Comparison of ENCODE assay signal across 30 mouse cellular contexts in the genomic region with DNA sequence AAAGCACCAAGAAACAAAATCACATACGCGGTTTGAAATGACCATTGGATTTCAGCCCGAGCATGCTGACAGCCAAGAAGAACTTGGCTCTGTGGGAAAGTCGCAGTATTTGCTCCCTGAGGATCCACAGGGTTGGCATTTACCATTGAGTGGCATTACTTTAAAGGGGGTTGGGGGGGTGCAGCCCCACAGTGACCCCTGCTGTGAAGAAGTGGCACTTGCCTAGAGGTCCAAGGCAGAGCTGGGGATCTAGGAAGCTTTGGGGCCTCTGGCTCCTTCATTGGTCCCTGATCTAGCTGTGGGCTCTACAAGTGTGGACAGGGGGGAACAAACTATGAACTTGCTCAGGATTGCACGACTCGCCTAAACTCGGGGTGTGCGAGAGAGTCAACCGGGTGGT. TPM values are rescaled to one million over a fixed set of nuclear protein-coding genes. Genes with fewer than 3 reads are reported as not detected.
DNase-seq lines count a peak whose midpoint lies in the region; ATAC-seq and TF ChIP-seq lines count a peak whose summit lies in the region.
"Had no signal": no experiment of that assay in that cellular context is flagged by ENCODE, and none has a peak within 500 bp of the region (broad histone marks: within the 10 kb centered on the region; RNA-seq: fewer than 3 reads in every experiment).

No protein-coding gene starts in this region.

- no peak overlapping the region for H3K27ac ChIP-seq in liver, postnatal 0 days (ENCODE audit: low read depth)
- no peak overlapping the region for H3K27ac ChIP-seq in liver, embryonic 12.5 days
- no peak overlapping the region for H3K27ac ChIP-seq in CH12.LX (ENCODE audit: insufficient read depth, low read depth)
- H3K27ac ChIP-seq: embryonic facial prominence, embryonic 13.5 days; embryonic facial prominence, embryonic 15.5 days; forebrain, embryonic 10.5 days; forebrain, embryonic 12.5 days had no signal

- no peak for DNase-seq in liver, postnatal 0 days
- DNase-seq in A20 (ENCODE audit: low read depth, low spot score) (peak; percentile 27), CH12.LX (ENCODE audit: extremely low read depth) (peak; percentile 31)
- DNase-seq in heart, postnatal 36 days, result no peak
- DNase-seq in cerebellum, adult 9-10 months, result no peak
- no peak for DNase-seq in cerebellum, postnatal 14 days
- DNase-seq: adrenal gland, adult 2 months; adrenal gland, postnatal 10 days; adrenal gland, postnatal 25 days; B cell, adult 2 months; cerebellum, adult 11 months; cerebellum, adult 18-20 months; cerebellum, adult 8-10 months; cerebellum, postnatal 36 days; embryo, embryonic 11 days had no signal

- no peaks in the 10 kb centered on the region for H3K4me1 ChIP-seq in liver, postnatal 0 days (ENCODE audit: insufficient read depth)
- no peaks in the 10 kb centered on the region for H3K4me1 ChIP-seq in liver, embryonic 12.5 days
- peaks cover 3 to 18% of the 10 kb centered on the region in 2 experiments; a peak in 3 of 4 replicates for H3K4me1 ChIP-seq in CH12.LX (ENCODE audit: control insufficient read depth in 1 of 2, insufficient read depth in 2 of 2)
- H3K4me1 ChIP-seq: embryonic facial prominence, embryonic 13.5 days; embryonic facial prominence, embryonic 15.5 days; forebrain, embryonic 10.5 days; forebrain, embryonic 12.5 days had no signal

- intact Hi-C loops in heart, postnatal 36 days (cut with DNase I), result no loop called here

- TF ChIP-seq CTCF in liver, postnatal 0 days (IDR thresholded peaks at IDR 0.05; ENCODE audit: low read depth), result peak; percentile 31; the same call in 1 of the 2 replicates
- TF ChIP-seq CTCF in CH12.LX (conservative IDR thresholded peaks at IDR 0.05 in 1 of 2, IDR thresholded peaks at IDR 0.05 in 1 of 2; ENCODE audit: low read depth in 2 of 2, low read length in 2 of 2), result peak in 1 of 2 experiments; percentile 59; a peak in 2 of 4 replicates

- dilution Hi-C loops in CH12.LX (cut with MboI; ENCODE audit: extremely low pct_ligation_motif_present, extremely low pct_unique_long_range_greater_than_20kb, low sequenced_read_pairs), result no loop called here

- no peaks in the 10 kb centered on the region for H3K9me3 ChIP-seq in liver, postnatal 0 days (ENCODE audit: low read length)
- H3K9me3 ChIP-seq in liver, embryonic 12.5 days (replicated peaks), result no peaks in the 10 kb centered on the region
- no peaks in the 10 kb centered on the region for H3K9me3 ChIP-seq in CH12.LX (replicated peaks; ENCODE audit: low read length)
- H3K9me3 ChIP-seq: embryonic facial prominence, embryonic 13.5 days; embryonic facial prominence, embryonic 15.5 days; forebrain, embryonic 10.5 days; forebrain, embryonic 12.5 days had no signal

- TF ChIP-seq EP300 in liver, postnatal 0 days (IDR thresholded peaks at IDR 0.05; ENCODE audit: low read depth), result no peak
- no peak for TF ChIP-seq EP300 in CH12.LX (IDR thresholded peaks at IDR 0.05; ENCODE audit: low read length)

- no peaks in the 10 kb centered on the region for H3K36me3 ChIP-seq in liver, postnatal 0 days (replicated peaks; ENCODE audit: insufficient read depth, low read length)
- no peaks in the 10 kb centered on the region for H3K36me3 ChIP-seq in liver, embryonic 12.5 days
- H3K36me3 ChIP-seq in CH12.LX (replicated peaks in 1 of 2; ENCODE audit: control insufficient read depth in 1 of 2, insufficient read depth in 1 of 2, low read length in 1 of 2), result no peaks in the 10 kb centered on the region
- H3K36me3 ChIP-seq: embryonic facial prominence, embryonic 13.5 days; embryonic facial prominence, embryonic 15.5 days; forebrain, embryonic 10.5 days; forebrain, embryonic 12.5 days had no signal

- no peaks in the 10 kb centered on the region for H3K27me3 ChIP-seq in liver, postnatal 0 days (ENCODE audit: insufficient read depth, low read length)
- no peaks in the 10 kb centered on the region for H3K27me3 ChIP-seq in liver, embryonic 12.5 days (replicated peaks)
- H3K27me3 ChIP-seq in CH12.LX (replicated peaks), result no peaks in the 10 kb centered on the region
- H3K27me3 ChIP-seq: embryonic facial prominence, embryonic 13.5 days; embryonic facial prominence, embryonic 15.5 days; forebrain, embryonic 12.5 days had no signal

- 82% methylated on average over 9 of the region's 9 CpGs for WGBS in liver, postnatal 0 days (ENCODE audit: insufficient replicate concordance)
- WGBS in liver, embryonic 12.5 days (ENCODE audit: insufficient replicate concordance), result 74% methylated on average over 9 of the region's 9 CpGs

- H3K4me3 ChIP-seq in liver, postnatal 0 days (ENCODE audit: low read depth, low read length), result no peak overlapping the region
- no peak overlapping the region for H3K4me3 ChIP-seq in liver, embryonic 12.5 days
- H3K4me3 ChIP-seq in CH12.LX (replicated peaks in 1 of 3; ENCODE audit: low read depth in 2 of 3, low read length in 2 of 3, poor library complexity in 1 of 3), result no peak overlapping the region
- H3K4me3 ChIP-seq: embryonic facial prominence, embryonic 13.5 days; embryonic facial prominence, embryonic 15.5 days; erythroblast, embryonic 14.5 days; forebrain, embryonic 10.5 days; forebrain, embryonic 12.5 days had no signal

- in situ Hi-C loops in CH12.LX (cut with MboI; ENCODE audit: low pct_ligation_motif_present, low pct_unique_long_range_greater_than_20kb, low sequenced_read_pairs), result no loop called here

- no peak overlapping the region for H3K9ac ChIP-seq in liver, postnatal 0 days (replicated peaks)
- no peak overlapping the region for H3K9ac ChIP-seq in liver, embryonic 12.5 days
- no peak overlapping the region for H3K9ac ChIP-seq in CH12.LX (ENCODE audit: insufficient read depth, low read depth)
- H3K9ac ChIP-seq: embryonic facial prominence, embryonic 13.5 days; embryonic facial prominence, embryonic 15.5 days; forebrain, embryonic 12.5 days had no signal

- ATAC-seq in liver, postnatal 0 days, result no peak
- ATAC-seq in liver, embryonic 12.5 days, result no peak
- 0 out of 2 replicates have a peak, but pooled peaks have one; percentile 37 for ATAC-seq in megakaryocyte progenitor cell, adult 5-6 weeks (replicated peaks; ENCODE audit: poor library complexity)
- ATAC-seq: CD4-positive, CD25-positive, alpha-beta regulatory T cell, adult 4 months; forebrain, embryonic 14.5 days; forebrain, embryonic 16.5 days had no signal

- no peaks in the 10 kb centered on the region for H3K79me2 ChIP-seq in CH12.LX (replicated peaks; ENCODE audit: control insufficient read depth, extremely low read depth, insufficient read depth, poor library complexity, severe bottlenecking)

- H3K4me2 ChIP-seq in liver, postnatal 0 days (ENCODE audit: low read depth, low read length), result no peak overlapping the region
- no peak overlapping the region for H3K4me2 ChIP-seq in liver, embryonic 12.5 days
- H3K4me2 ChIP-seq in CH12.LX (ENCODE audit: insufficient read depth, low read depth, poor library complexity, severe bottlenecking), result no peak overlapping the region
- H3K4me2 ChIP-seq: embryonic facial prominence, embryonic 13.5 days; embryonic facial prominence, embryonic 15.5 days; forebrain, embryonic 12.5 days had no signal

- TF ChIP-seq RAD21 in CH12.LX (IDR thresholded peaks at IDR 0.05; ENCODE audit: low read depth, low read length), result peak; percentile 49

- no peak for TF ChIP-seq POLR2A in CH12.LX (IDR thresholded peaks at IDR 0.05; ENCODE audit: low read depth, low read length)

TF ChIP-seq in CH12.LX, 34 proteins besides CTCF, POLR2A, EP300 and RAD21:
- peak; percentile 62 for TF ChIP-seq SMC3 (IDR thresholded peaks at IDR 0.05; ENCODE audit: low read depth, low read length)
- no peak for TF ChIP-seq USF2 (conservative IDR thresholded peaks at IDR 0.05; ENCODE audit: low read depth, low read length)

RNA-seq across cellular contexts. Expression of a gene that starts 15.9 kb away (rescaled TPM):
- polyA plus RNA-seq in liver, postnatal 0 days (2015; fragmentation: Nextera tagmentation; extraction: Ambion mirVana), result not detected in 2 replicates
- polyA plus RNA-seq in liver, embryonic 12.5 days (2016; fragmentation: Nextera tagmentation; extraction: Ambion mirVana), result not detected in 2 replicates
- 83.0 and 130 TPM in 2 replicates for total RNA-seq in CH12.LX (2012; rRNA removed)
- 41.9 and 48.9 TPM in 2 replicates for total RNA-seq in CH12.LX (2014; rRNA removed)
- 33.8 and 34.6 TPM in 2 replicates for polyA plus RNA-seq in CH12.LX (2012; ENCODE audit: insufficient read length, low read depth)
- total RNA-seq in megakaryocyte progenitor cell, adult 5-6 weeks (2015), result not detected in 2 replicates
- total RNA-seq in megakaryocyte progenitor cell, adult 5-6 weeks (2017), result not detected in 2 replicates
- total RNA-seq in heart, postnatal 36 days (2021), result not detected
- total RNA-seq: adrenal gland, adult 2 months; adrenal gland, postnatal 10 days; adrenal gland, postnatal 25 days; adrenal gland, postnatal 4 days; common myeloid progenitor, adult 5-6 weeks; MEL had no signal
- polyA plus RNA-seq: adrenal gland, adult 2 months; brain, embryonic 14.5 days; CD4-positive, CD25-positive, alpha-beta regulatory T cell, adult 4 months; embryonic facial prominence, embryonic 11.5 days; embryonic facial prominence, embryonic 13.5 days; embryonic facial prominence, embryonic 15.5 days; erythroblast, embryonic 14.5 days; forebrain, embryonic 10.5 days; forebrain, embryonic 12.5 days; forebrain, embryonic 14.5 days; forebrain, embryonic 16.5 days had no signal

RNA-seq across cellular contexts. Expression of a gene that starts 21.4 kb away (rescaled TPM):
- polyA plus RNA-seq in liver, postnatal 0 days (2015; fragmentation: Nextera tagmentation; extraction: Ambion mirVana), result 0.62 and 0.72 TPM in 2 replicates
- 0.33 and 0.43 TPM in 2 replicates for polyA plus RNA-seq in liver, embryonic 12.5 days (2016; fragmentation: Nextera tagmentation; extraction: Ambion mirVana)
- 17.2 and 22.4 TPM in 2 replicates for total RNA-seq in CH12.LX (2012; rRNA removed)
- 55.8 and 65.9 TPM in 2 replicates for total RNA-seq in CH12.LX (2014; rRNA removed)
- polyA plus RNA-seq in CH12.LX (2012; ENCODE audit: insufficient read length, low read depth), result 33.6 and 50.1 TPM in 2 replicates
- 8.0 and 14.7 TPM in 2 replicates for total RNA-seq in megakaryocyte progenitor cell, adult 5-6 weeks (2015)
- total RNA-seq in megakaryocyte progenitor cell, adult 5-6 weeks (2017), result 22.3 and 23.6 TPM in 2 replicates
- total RNA-seq in heart, postnatal 36 days (2021), result under 1 TPM in 1 of 2 experiments, not detected in 1; 0.22 TPM
- total RNA-seq: adrenal gland, adult 2 months; adrenal gland, postnatal 25 days; adrenal gland, postnatal 4 days; MEL had no signal
- polyA plus RNA-seq: adrenal gland, adult 2 months; erythroblast, embryonic 14.5 days; forebrain, embryonic 10.5 days; forebrain, embryonic 12.5 days; forebrain, embryonic 16.5 days had no signal

RNA-seq across cellular contexts. Expression of a gene that starts 37.9 kb away (rescaled TPM):
- not detected in 2 replicates for polyA plus RNA-seq in liver, postnatal 0 days (2015; fragmentation: Nextera tagmentation; extraction: Ambion mirVana)
- polyA plus RNA-seq in liver, embryonic 12.5 days (2016; fragmentation: Nextera tagmentation; extraction: Ambion mirVana), result not detected in 2 replicates
- not detected in 2 replicates for total RNA-seq in CH12.LX (2012; rRNA removed)
- not detected in 2 replicates for total RNA-seq in CH12.LX (2014; rRNA removed)
- not detected in 2 replicates for polyA plus RNA-seq in CH12.LX (2012; ENCODE audit: insufficient read length, low read depth)
- not detected in 2 replicates for total RNA-seq in megakaryocyte progenitor cell, adult 5-6 weeks (2015)
- total RNA-seq in megakaryocyte progenitor cell, adult 5-6 weeks (2017), result not detected in 2 replicates
- total RNA-seq in heart, postnatal 36 days (2021), result not detected
- total RNA-seq: adrenal gland, adult 2 months; adrenal gland, postnatal 10 days; adrenal gland, postnatal 25 days; adrenal gland, postnatal 4 days; common myeloid progenitor, adult 5-6 weeks; MEL had no signal
- polyA plus RNA-seq: adrenal gland, adult 2 months; brain, embryonic 14.5 days; CD4-positive, CD25-positive, alpha-beta regulatory T cell, adult 4 months; embryonic facial prominence, embryonic 11.5 days; embryonic facial prominence, embryonic 13.5 days; embryonic facial prominence, embryonic 15.5 days; erythroblast, embryonic 14.5 days; forebrain, embryonic 10.5 days; forebrain, embryonic 12.5 days; forebrain, embryonic 14.5 days; forebrain, embryonic 16.5 days had no signal

RNA-seq across cellular contexts. Expression of a gene that starts 39.9 kb away (rescaled TPM):
- polyA plus RNA-seq in liver, postnatal 0 days (2015; fragmentation: Nextera tagmentation; extraction: Ambion mirVana), result not detected in 2 replicates
- polyA plus RNA-seq in liver, embryonic 12.5 days (2016; fragmentation: Nextera tagmentation; extraction: Ambion mirVana), result not detected in 2 replicates
- not detected in 2 replicates for total RNA-seq in CH12.LX (2012; rRNA removed)
- not detected in 2 replicates for total RNA-seq in CH12.LX (2014; rRNA removed)
- polyA plus RNA-seq in CH12.LX (2012; ENCODE audit: insufficient read length, low read depth), result not detected in 2 replicates
- total RNA-seq in megakaryocyte progenitor cell, adult 5-6 weeks (2015), result not detected in 2 replicates
- total RNA-seq in megakaryocyte progenitor cell, adult 5-6 weeks (2017), result not detected in 2 replicates
- not detected for total RNA-seq in heart, postnatal 36 days (2021)
- total RNA-seq: adrenal gland, adult 2 months; adrenal gland, postnatal 10 days; adrenal gland, postnatal 25 days; adrenal gland, postnatal 4 days; common myeloid progenitor, adult 5-6 weeks; MEL had no signal
- polyA plus RNA-seq: adrenal gland, adult 2 months; brain, embryonic 14.5 days; CD4-positive, CD25-positive, alpha-beta regulatory T cell, adult 4 months; embryonic facial prominence, embryonic 11.5 days; embryonic facial prominence, embryonic 13.5 days; embryonic facial prominence, embryonic 15.5 days; erythroblast, embryonic 14.5 days; forebrain, embryonic 10.5 days; forebrain, embryonic 12.5 days; forebrain, embryonic 14.5 days; forebrain, embryonic 16.5 days had no signal

Comparison
In these comparisons a context has a peak if more than half of its experiments do, and no peak if none do; other contexts are left out.
1. DNase-seq: peak in A20 (single experiment) and CH12.LX (single experiment); none in liver, postnatal 0 days (single experiment), heart, postnatal 36 days (0 of 2), cerebellum, adult 9-10 months (single experiment) and cerebellum, postnatal 14 days (0 of 2).
2. RNA of a gene that starts 15.9 kb away (total RNA-seq): 41.9 to 130 TPM in CH12.LX; not detected in megakaryocyte progenitor cell, adult 5-6 weeks and not detected in heart, postnatal 36 days; every median in the first group is over 10 times any median in the second.
3. RNA of a gene that starts 21.4 kb away (total RNA-seq): 17.2 to 65.9 TPM in CH12.LX and 8.0 to 23.6 TPM in megakaryocyte progenitor cell, adult 5-6 weeks; 0.22 TPM in heart, postnatal 36 days; every median in the first group is over 4 times any median in the second.